Mouse (Mus musculus): ENCODE data around the gene Anks4b. TPM values are rescaled to one million over a fixed set of nuclear protein-coding genes. Genes with fewer than 3 reads are reported as not detected.

Anks4b gene
- total RNA-seq (2021) (under 1 TPM; 0.10 to 0.20 TPM), polyA plus RNA-seq (2012; rRNA removed) (not detected in 2 replicates)
- long read RNA-seq = 0 reads

DNA sequence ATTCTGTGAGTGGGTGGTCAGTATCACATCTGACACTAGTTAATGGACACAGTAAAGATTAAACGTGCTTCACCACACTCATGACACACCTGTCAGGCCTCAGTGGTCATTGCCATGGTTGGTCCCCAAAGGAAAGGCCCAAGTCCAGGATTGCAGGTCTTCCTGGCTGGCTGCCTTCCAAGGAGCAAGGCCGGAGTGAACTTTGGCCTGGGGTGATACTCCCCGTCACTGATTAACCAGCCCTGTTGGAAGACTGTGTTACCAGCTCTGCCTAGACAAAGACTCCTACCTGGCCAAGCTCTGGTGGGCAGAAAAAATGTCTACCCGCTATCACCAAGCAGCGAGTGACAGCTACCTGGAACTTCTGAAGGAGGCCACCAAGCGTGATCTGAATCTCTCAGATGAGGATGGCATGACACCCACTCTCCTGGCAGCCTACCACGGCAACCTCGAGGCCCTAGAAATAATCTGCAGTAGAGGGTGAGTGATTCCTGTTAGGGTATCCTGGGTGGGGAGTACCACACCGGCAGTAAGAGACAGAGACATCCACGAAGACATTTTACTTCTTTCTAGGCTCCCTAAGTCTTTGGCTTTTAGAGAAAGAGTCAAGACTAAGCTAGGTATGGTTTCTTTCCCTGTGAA, at the start of gene Anks4b:
Anks4b (plus strand) TSS at position 256 of the 642 bp plus-strand sequence.
- no peaks in the 10 kb centered on the region for H3K4me1 ChIP-seq (ENCODE audit: control insufficient read depth, insufficient read depth, low read length)
- no peak for DNase-seq
- intact Hi-C loops (cut with DNase I) = no loop called here
- no peak within 1 kb of the TSS for H3K4me3 ChIP-seq
- no peak within 1 kb of the TSS for H3K27ac ChIP-seq
- H3K9ac ChIP-seq (ENCODE audit: low read depth, low read length) = no peak within 1 kb of the TSS
- TF ChIP-seq CTCF (IDR thresholded peaks at IDR 0.05) = no peak
- no peak for TF ChIP-seq POLR2A (IDR thresholded peaks at IDR 0.05; ENCODE audit: insufficient read depth, low read depth, low read length)
- no peak for TF ChIP-seq EP300 (IDR thresholded peaks at IDR 0.05; ENCODE audit: insufficient read depth, low read depth, low read length)
- no peaks in the 10 kb centered on the region for H3K27me3 ChIP-seq (ENCODE audit: control insufficient read depth, insufficient read depth, low read length)
- H3K79me2 ChIP-seq (replicated peaks; ENCODE audit: control insufficient read depth, insufficient read depth, low read length) = no peaks in the 10 kb centered on the region
- H3K36me3 ChIP-seq (ENCODE audit: control insufficient read depth, insufficient read depth, low read length) = no peaks in the 10 kb centered on the region
- 84% methylated on average over 10 of the region's 10 CpGs for WGBS

DNA sequence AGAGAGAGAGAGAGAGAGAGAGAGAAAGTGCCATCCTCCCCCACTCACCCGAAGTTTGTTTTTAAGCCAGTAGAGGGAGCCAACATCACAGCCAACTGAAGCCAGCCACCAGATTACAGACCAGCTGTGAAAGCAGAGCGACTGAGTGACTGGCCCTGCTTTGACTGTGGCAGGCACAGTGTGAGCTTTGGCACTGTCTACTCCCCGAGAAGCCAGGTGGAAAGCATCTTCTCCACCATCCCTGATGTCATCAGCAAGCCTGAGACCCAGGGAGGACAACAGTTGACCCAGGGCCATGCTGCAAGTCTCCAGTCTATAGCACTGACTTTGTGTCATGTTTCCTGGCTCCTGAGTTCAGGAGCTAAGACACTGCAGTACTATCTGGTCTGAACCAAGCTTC, 48.8 kb upstream of the Anks4b start:
- Histone ChIP-seq H3K36me3 (ENCODE audit: control insufficient read depth, insufficient read depth, low read length) (no peaks in the 10 kb centered on the region), H3K79me2 (replicated peaks; ENCODE audit: control insufficient read depth, insufficient read depth, low read length) (no peaks in the 10 kb centered on the region), H3K4me3 (no peak overlapping the region), H3K27ac (no peak overlapping the region), H3K9ac (ENCODE audit: low read depth, low read length) (no peak overlapping the region), H3K27me3 (ENCODE audit: control insufficient read depth, insufficient read depth, low read length) (no peaks in the 10 kb centered on the region), H3K4me1 (ENCODE audit: control insufficient read depth, insufficient read depth, low read length) (0 out of 2 replicates have a peak, but pooled peaks cover 1% of the 10 kb centered on the region)
- TF ChIP-seq POLR2A (IDR thresholded peaks at IDR 0.05; ENCODE audit: insufficient read depth, low read depth, low read length) = no peak
- TF ChIP-seq EP300 (IDR thresholded peaks at IDR 0.05; ENCODE audit: insufficient read depth, low read depth, low read length) = peak; percentile 74
- TF ChIP-seq CTCF (IDR thresholded peaks at IDR 0.05) = peak; percentile 76
- peak; percentile 62 to 67 for DNase-seq
- intact Hi-C loops (cut with DNase I) = loop anchor here (1.0 to 10.0 kb wide), 3 partner anchors 78 to 510 kb away; partner anchors contain the start of genes Abca14 and Uqcrc2
- WGBS = 3% methylated on average over 3 of the region's 3 CpGs

DNA sequence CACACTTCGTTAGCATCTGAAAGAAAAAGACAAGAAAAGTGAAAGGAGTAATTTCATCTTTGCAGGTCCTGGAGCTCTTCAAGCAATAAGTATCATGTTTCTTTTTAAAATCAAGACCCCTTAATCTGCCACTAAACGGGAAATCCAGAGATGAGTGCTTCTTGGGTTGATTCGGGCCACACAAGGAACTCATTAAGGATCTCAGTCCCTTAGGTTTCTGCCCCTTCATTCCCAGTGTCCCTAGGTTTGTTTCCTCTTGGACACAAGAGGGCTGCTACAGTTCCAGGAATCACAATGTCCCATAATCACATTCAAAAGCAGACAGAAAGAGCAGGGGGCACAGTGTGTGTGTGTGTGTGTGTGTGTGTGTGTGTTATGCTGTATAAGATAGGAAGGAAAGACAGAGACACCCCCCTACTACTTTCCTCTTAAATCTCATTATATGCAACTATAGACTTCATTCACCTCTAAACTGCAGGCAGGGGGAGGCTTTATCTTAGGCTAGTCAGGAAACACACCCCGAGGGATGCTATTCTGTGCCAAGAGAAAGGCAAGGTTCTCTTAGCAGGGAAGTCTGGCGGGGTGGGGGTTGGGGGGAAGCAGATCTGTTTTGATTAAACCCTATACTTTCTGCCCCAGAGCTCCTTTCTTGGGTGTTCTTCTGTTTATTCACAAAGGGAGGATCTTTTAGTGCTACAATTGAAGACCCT, 46.5 kb upstream of the Anks4b start:
- Histone ChIP-seq H3K4me1 (ENCODE audit: control insufficient read depth, insufficient read depth, low read length) (0 out of 2 replicates have a peak, but pooled peaks cover 1% of the 10 kb centered on the region), H3K36me3 (ENCODE audit: control insufficient read depth, insufficient read depth, low read length) (no peaks in the 10 kb centered on the region), H3K79me2 (replicated peaks; ENCODE audit: control insufficient read depth, insufficient read depth, low read length) (no peaks in the 10 kb centered on the region), H3K9ac (ENCODE audit: low read depth, low read length) (no peak overlapping the region), H3K4me3 (no peak overlapping the region), H3K27ac (no peak overlapping the region), H3K27me3 (ENCODE audit: control insufficient read depth, insufficient read depth, low read length) (no peaks in the 10 kb centered on the region)
- DNase-seq = no peak
- intact Hi-C loops (cut with DNase I) = loop anchor here (10.0 kb wide), 1 partner anchor 508 kb away; the partner anchor contains the start of gene Uqcrc2
- WGBS = 34% methylated on average over 5 of the region's 5 CpGs
- TF ChIP-seq EP300 (IDR thresholded peaks at IDR 0.05; ENCODE audit: insufficient read depth, low read depth, low read length) (no peak), POLR2A (IDR thresholded peaks at IDR 0.05; ENCODE audit: insufficient read depth, low read depth, low read length) (no peak), CTCF (IDR thresholded peaks at IDR 0.05) (no peak)

DNA sequence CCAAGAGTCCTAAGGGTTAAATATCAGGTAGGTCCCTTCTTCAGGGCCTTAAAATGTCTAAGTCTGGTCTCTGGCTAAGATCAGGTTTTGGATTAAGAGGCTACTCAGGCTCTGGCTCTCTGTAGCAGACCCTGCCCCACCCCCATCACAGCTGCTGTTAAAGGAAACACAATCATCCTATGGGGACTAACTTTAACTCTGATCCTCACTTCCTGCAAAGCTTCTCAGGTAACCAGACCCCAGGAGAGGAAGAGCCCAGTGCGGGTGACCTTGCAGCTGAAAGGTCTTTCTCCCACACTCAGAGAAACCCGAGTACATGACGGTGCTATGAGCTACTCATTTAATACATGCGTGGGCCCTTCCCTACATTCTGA, 46.0 kb upstream of the Anks4b start:
- Histone ChIP-seq H3K9ac (ENCODE audit: low read depth, low read length) (no peak overlapping the region), H3K79me2 (replicated peaks; ENCODE audit: control insufficient read depth, insufficient read depth, low read length) (no peaks in the 10 kb centered on the region), H3K27me3 (ENCODE audit: control insufficient read depth, insufficient read depth, low read length) (no peaks in the 10 kb centered on the region), H3K36me3 (ENCODE audit: control insufficient read depth, insufficient read depth, low read length) (no peaks in the 10 kb centered on the region), H3K27ac (no peak overlapping the region), H3K4me1 (ENCODE audit: control insufficient read depth, insufficient read depth, low read length) (0 out of 2 replicates have a peak, but pooled peaks cover 1% of the 10 kb centered on the region), H3K4me3 (no peak overlapping the region)
- TF ChIP-seq CTCF (IDR thresholded peaks at IDR 0.05) = no peak
- TF ChIP-seq EP300 (IDR thresholded peaks at IDR 0.05; ENCODE audit: insufficient read depth, low read depth, low read length) = no peak
- no peak for TF ChIP-seq POLR2A (IDR thresholded peaks at IDR 0.05; ENCODE audit: insufficient read depth, low read depth, low read length)
- WGBS = 48% methylated on average over 4 of the region's 4 CpGs
- intact Hi-C loops (cut with DNase I) = loop anchor here (10.0 kb wide), 1 partner anchor 507 kb away; the partner anchor contains the start of gene Uqcrc2
- DNase-seq = no peak

DNA sequence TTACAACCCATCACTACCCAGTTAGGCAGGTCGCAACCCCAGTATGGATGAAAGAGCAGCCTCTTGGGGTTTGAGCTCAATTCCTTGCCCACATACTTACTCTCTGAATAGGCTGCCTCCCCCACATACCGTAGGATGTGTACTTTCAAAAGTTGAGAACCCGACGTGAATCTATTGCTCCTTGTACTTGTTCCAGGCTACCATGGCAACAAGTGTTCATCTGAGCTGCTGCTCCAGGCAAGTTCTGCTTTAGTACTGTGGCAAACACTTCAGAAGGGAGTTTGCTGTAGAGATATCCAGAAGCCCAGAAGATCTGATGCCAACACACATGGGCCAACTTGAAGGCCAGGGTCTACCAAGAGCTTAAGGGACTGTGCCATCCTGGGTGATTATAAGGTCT, 44.7 kb upstream of the Anks4b start:
- Histone ChIP-seq H3K4me3 (no peak overlapping the region), H3K27me3 (ENCODE audit: control insufficient read depth, insufficient read depth, low read length) (no peaks in the 10 kb centered on the region), H3K9ac (ENCODE audit: low read depth, low read length) (no peak overlapping the region), H3K4me1 (ENCODE audit: control insufficient read depth, insufficient read depth, low read length) (0 out of 2 replicates have a peak, but pooled peaks cover 1% of the 10 kb centered on the region), H3K36me3 (ENCODE audit: control insufficient read depth, insufficient read depth, low read length) (no peaks in the 10 kb centered on the region), H3K27ac (no peak overlapping the region), H3K79me2 (replicated peaks; ENCODE audit: control insufficient read depth, insufficient read depth, low read length) (no peaks in the 10 kb centered on the region)
- TF ChIP-seq POLR2A (IDR thresholded peaks at IDR 0.05; ENCODE audit: insufficient read depth, low read depth, low read length) (no peak), EP300 (IDR thresholded peaks at IDR 0.05; ENCODE audit: insufficient read depth, low read depth, low read length) (no peak), CTCF (IDR thresholded peaks at IDR 0.05) (no peak)
- intact Hi-C loops (cut with DNase I) = loop anchor here (10.0 kb wide), 1 partner anchor 506 kb away; the partner anchor contains the start of gene Uqcrc2
- peak in 1 of 2 experiments; percentile 3 for DNase-seq
- WGBS = 59% methylated on average over 4 of the region's 4 CpGs

All from heart, adult 2 months (tissue).